Mouse (Mus musculus) erythroblast, embryonic 14.5 days (primary cell): ENCODE results near the gene Zfyve9.

Source experiments
- GATA1 ChIP-seq: IDR thresholded peaks from 2 replicates; pipeline ENCODE4 v1.6.1; 2012; ENCODE audit warnings: low read length, inconsistent platforms, mixed read lengths
- TAL1 ChIP-seq: IDR thresholded peaks from 3 replicates; pipeline ENCODE4 v1.6.1; 2012; ENCODE audit warnings: low read length, inconsistent platforms, mixed read lengths

- TF ChIP-seq GATA1 (no peak), TAL1 (no peak)
Measured at GRCm38 (mm10) chr4:108686156-108686555, 94.4 kb downstream of the Zfyve9 start.
